Mouse (Mus musculus) bone marrow, adult 2 months (tissue): ENCODE results near the gene A930002H24Rik. TPM values are rescaled to one million over a fixed set of nuclear protein-coding genes. Genes with fewer than 3 reads are reported as not detected.

Experiments
- H3K27ac ChIP-seq: fragments of 200-500 bp; 2 replicates; pipeline ENCODE4 v1.5.1; 2012; ENCODE audit warnings: low read depth, mild to moderate bottlenecking, control low read depth, inconsistent platforms, low read length; ENCODE audit not compliant: control insufficient read depth, poor library complexity, insufficient read depth
- H3K4me1 ChIP-seq: fragments of 200-500 bp; 2 replicates; pipeline ENCODE4 v1.6.1; 2011; ENCODE audit warnings: low read length; ENCODE audit not compliant: control insufficient read depth, insufficient read depth
- H3K4me3 ChIP-seq: fragments of 200-500 bp; replicated peaks from 2 replicates; pipeline ENCODE3; 2011; ENCODE audit warnings: mild to moderate bottlenecking, low read depth, low read length, control low read depth; ENCODE audit not compliant: control insufficient read depth
- CTCF ChIP-seq: fragments of 200-500 bp; IDR thresholded peaks from 2 replicates; pipeline ENCODE4 v1.5.1; 2011; ENCODE audit warnings: low read length, control low read depth; ENCODE audit not compliant: control insufficient read depth, insufficient read depth
- POLR2A ChIP-seq: fragments of 200-500 bp; IDR thresholded peaks from 2 replicates; pipeline ENCODE4 v1.6.1; 2011; ENCODE audit warnings: low read depth, mild to moderate bottlenecking, control low read depth, low read length, borderline replicate concordance; ENCODE audit not compliant: control insufficient read depth
- WGBS: fragments of 180-500 bp; shearing (Covaris S2); methylation state at CpG from one replicate; pipeline ENCODE4 v1.1.7; 2018; 5-methylcytosine and 5-hydroxymethylcytosine counted together
- polyA plus RNA-seq: library from polyadenylated mRNA; stranded (reverse); fragments of >200 nt; gene quantifications from 2 replicates; pipeline ENCODE4 v1.2.4, GENCODE M21; 2011; ENCODE audit warnings: low replicate concordance; ENCODE audit not compliant: missing spikeins, insufficient read depth, insufficient read length

The A930002H24Rik gene
- polyA plus RNA-seq, 1 experiment, result not detected

- no peak overlapping the region for H3K4me3 ChIP-seq
- H3K4me1 ChIP-seq, result no peaks in the 10 kb centered on the region
- WGBS, result 80% methylated on average over 8 of the region's 8 CpGs
- H3K27ac ChIP-seq, result no peak overlapping the region
- TF ChIP-seq POLR2A (no peak), CTCF (no peak)
Measured at GRCm38 (mm10) chr17:63826196-63826595, 37.4 kb downstream of the A930002H24Rik start.

GRCm38 (mm10) chr17:63824141-63824540, 39.5 kb downstream of the A930002H24Rik start:
- WGBS, result 75% methylated on average over 4 of the region's 4 CpGs
- no peak overlapping the region for H3K4me3 ChIP-seq
- TF ChIP-seq POLR2A (no peak), CTCF (no peak)
- no peaks in the 10 kb centered on the region for H3K4me1 ChIP-seq
- H3K27ac ChIP-seq, result no peak overlapping the region

- Histone ChIP-seq H3K27ac (no peak overlapping the region), H3K4me3 (no peak overlapping the region), H3K4me1 (no peaks in the 10 kb centered on the region)
- TF ChIP-seq CTCF (no peak), POLR2A (no peak)
- WGBS, result 21% methylated on average over 10 of the region's 10 CpGs
Measured at GRCm38 (mm10) chr17:63818444-63819027, 45.1 kb downstream of the A930002H24Rik start.

GRCm38 (mm10) chr17:63813552-63813951, 50.0 kb downstream of the A930002H24Rik start:
- Histone ChIP-seq H3K4me1 (no peaks in the 10 kb centered on the region), H3K4me3 (no peak overlapping the region), H3K27ac (no peak overlapping the region)
- WGBS, result 81% methylated on average over 6 of the region's 6 CpGs
- TF ChIP-seq POLR2A (no peak), CTCF (no peak)

Other genes with a start within 250 kb of the A930002H24Rik start
- 4.9 and 5.4 TPM in 2 replicates for gene Fer, start 729 bp downstream of the A930002H24Rik start, polyA plus RNA-seq